Mouse (Mus musculus): Measurements from ENCODE around the gene Rif1. TPM values are rescaled to one million over a fixed set of nuclear protein-coding genes. Genes with fewer than 3 reads are reported as not detected.

The Rif1 gene
- polyA plus RNA-seq, 1 experiment: 3.9 TPM

DNA sequence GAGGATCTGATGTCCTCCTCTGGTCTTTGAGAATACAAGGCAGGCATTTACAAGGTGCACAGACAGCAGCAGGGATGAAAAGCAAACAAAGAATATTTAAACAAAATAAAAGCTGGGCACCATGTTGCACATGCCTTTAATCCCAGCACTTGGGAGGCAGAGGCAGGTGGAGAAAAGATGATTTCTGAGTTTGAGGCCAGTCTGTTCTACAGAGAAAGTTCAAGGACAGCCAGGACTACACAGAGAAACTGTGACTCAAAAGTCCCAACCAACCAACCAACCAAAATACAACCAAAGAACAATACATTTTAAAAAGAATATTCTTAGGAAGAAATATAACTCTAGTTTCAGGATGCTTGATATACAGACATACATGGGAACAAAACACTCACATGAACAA is 15.0 kb upstream of the Rif1 start:
- no peaks in the 10 kb centered on the region for H3K27me3 ChIP-seq (ENCODE audit: control insufficient read depth, insufficient read depth, low read length)
- no peak overlapping the region for H3K27ac ChIP-seq (ENCODE audit: control insufficient read depth, insufficient read depth, low read length)
- H3K4me3 ChIP-seq (ENCODE audit: control insufficient read depth, insufficient read depth, low read length): no peak overlapping the region
- TF ChIP-seq POLR2A (IDR thresholded peaks at IDR 0.05; ENCODE audit: control insufficient read depth, extremely low read depth, insufficient read depth, low read length, poor library complexity) (no peak), CTCF (IDR thresholded peaks at IDR 0.05; ENCODE audit: borderline replicate concordance, control insufficient read depth, extremely low read depth, insufficient read depth, low read length, poor library complexity) (no peak)
- H3K36me3 ChIP-seq (ENCODE audit: control insufficient read depth, insufficient read depth, low read length): no peaks in the 10 kb centered on the region
- DNase-seq: no peak
- no peaks in the 10 kb centered on the region for H3K4me1 ChIP-seq (replicated peaks; ENCODE audit: control insufficient read depth, insufficient read depth, low read length)

GRCm38 (mm10) chr2:52068641-52069040 is 4.0 kb upstream of the Rif1 start:
- Histone ChIP-seq H3K36me3 (ENCODE audit: control insufficient read depth, insufficient read depth, low read length) (no peaks in the 10 kb centered on the region), H3K4me1 (replicated peaks; ENCODE audit: control insufficient read depth, insufficient read depth, low read length) (peaks cover 7% of the 10 kb centered on the region), H3K27ac (ENCODE audit: control insufficient read depth, insufficient read depth, low read length) (no peak overlapping the region), H3K4me3 (ENCODE audit: control insufficient read depth, insufficient read depth, low read length) (no peak overlapping the region), H3K27me3 (ENCODE audit: control insufficient read depth, insufficient read depth, low read length) (no peaks in the 10 kb centered on the region)
- TF ChIP-seq POLR2A (IDR thresholded peaks at IDR 0.05; ENCODE audit: control insufficient read depth, extremely low read depth, insufficient read depth, low read length, poor library complexity): no peak
- TF ChIP-seq CTCF (IDR thresholded peaks at IDR 0.05; ENCODE audit: borderline replicate concordance, control insufficient read depth, extremely low read depth, insufficient read depth, low read length, poor library complexity): no peak
- no peak for DNase-seq
- 88% methylated on average over 1 of the region's 1 CpGs for WGBS

DNA sequence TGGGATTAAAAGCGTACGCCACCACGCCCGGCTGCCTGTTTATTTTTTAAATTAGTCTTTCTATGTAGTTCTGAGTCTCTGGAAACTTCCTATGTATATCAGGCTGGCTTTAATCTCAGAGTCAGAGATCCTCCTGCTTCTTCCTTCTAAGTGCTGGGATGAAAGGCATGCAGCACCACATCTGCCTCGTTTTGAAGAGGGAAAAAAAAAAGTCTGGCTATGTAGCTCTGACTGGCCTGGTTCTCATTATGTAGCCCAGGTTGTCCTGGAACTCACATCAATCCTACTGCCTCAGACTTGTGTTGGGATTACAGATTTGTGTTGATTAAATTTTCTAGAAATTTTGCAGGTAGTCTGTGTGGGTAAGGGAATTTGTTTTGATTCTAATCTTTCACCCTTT is 1.8 kb upstream of the Rif1 start:
- WGBS: 94% methylated on average over 5 of the region's 5 CpGs
- no peaks in the 10 kb centered on the region for H3K27me3 ChIP-seq (ENCODE audit: control insufficient read depth, insufficient read depth, low read length)
- TF ChIP-seq CTCF (IDR thresholded peaks at IDR 0.05; ENCODE audit: borderline replicate concordance, control insufficient read depth, extremely low read depth, insufficient read depth, low read length, poor library complexity) (no peak), POLR2A (IDR thresholded peaks at IDR 0.05; ENCODE audit: control insufficient read depth, extremely low read depth, insufficient read depth, low read length, poor library complexity) (no peak)
- DNase-seq: no peak
- H3K4me1 ChIP-seq (replicated peaks; ENCODE audit: control insufficient read depth, insufficient read depth, low read length): peaks cover 9% of the 10 kb centered on the region
- no peaks in the 10 kb centered on the region for H3K36me3 ChIP-seq (ENCODE audit: control insufficient read depth, insufficient read depth, low read length)
- H3K27ac ChIP-seq (ENCODE audit: control insufficient read depth, insufficient read depth, low read length): no peak overlapping the region
- H3K4me3 ChIP-seq (ENCODE audit: control insufficient read depth, insufficient read depth, low read length): no peak overlapping the region

GRCm38 (mm10) chr2:52071241-52071991 is 1.2 kb upstream of the Rif1 start:
- Histone ChIP-seq H3K27me3 (ENCODE audit: control insufficient read depth, insufficient read depth, low read length) (no peaks in the 10 kb centered on the region), H3K4me1 (replicated peaks; ENCODE audit: control insufficient read depth, insufficient read depth, low read length) (peaks cover 9% of the 10 kb centered on the region), H3K36me3 (ENCODE audit: control insufficient read depth, insufficient read depth, low read length) (no peaks in the 10 kb centered on the region), H3K4me3 (ENCODE audit: control insufficient read depth, insufficient read depth, low read length) (no peak overlapping the region), H3K27ac (ENCODE audit: control insufficient read depth, insufficient read depth, low read length) (no peak overlapping the region)
- TF ChIP-seq CTCF (IDR thresholded peaks at IDR 0.05; ENCODE audit: borderline replicate concordance, control insufficient read depth, extremely low read depth, insufficient read depth, low read length, poor library complexity) (no peak), POLR2A (IDR thresholded peaks at IDR 0.05; ENCODE audit: control insufficient read depth, extremely low read depth, insufficient read depth, low read length, poor library complexity) (no peak)
- WGBS: 98% methylated on average over 13 of the region's 13 CpGs
- no peak for DNase-seq

GRCm38 (mm10) chr2:52072065-52072490 is 554 bp upstream of the Rif1 start:
- Histone ChIP-seq H3K27me3 (ENCODE audit: control insufficient read depth, insufficient read depth, low read length) (no peaks in the 10 kb centered on the region), H3K4me3 (ENCODE audit: control insufficient read depth, insufficient read depth, low read length) (peak overlapping the region; percentile 92), H3K4me1 (replicated peaks; ENCODE audit: control insufficient read depth, insufficient read depth, low read length) (peaks cover 9% of the 10 kb centered on the region), H3K27ac (ENCODE audit: control insufficient read depth, insufficient read depth, low read length) (no peak overlapping the region), H3K36me3 (ENCODE audit: control insufficient read depth, insufficient read depth, low read length) (no peaks in the 10 kb centered on the region)
- no peak for DNase-seq
- TF ChIP-seq POLR2A (IDR thresholded peaks at IDR 0.05; ENCODE audit: control insufficient read depth, extremely low read depth, insufficient read depth, low read length, poor library complexity) (no peak), CTCF (IDR thresholded peaks at IDR 0.05; ENCODE audit: borderline replicate concordance, control insufficient read depth, extremely low read depth, insufficient read depth, low read length, poor library complexity) (no peak)
- 34% methylated on average over 10 of the region's 10 CpGs for WGBS

GRCm38 (mm10) chr2:52073141-52073904 is 691 bp downstream of the Rif1 start:
- 1% methylated on average over 56 of the region's 56 CpGs for WGBS
- no peak for TF ChIP-seq POLR2A (IDR thresholded peaks at IDR 0.05; ENCODE audit: control insufficient read depth, extremely low read depth, insufficient read depth, low read length, poor library complexity)
- TF ChIP-seq CTCF (IDR thresholded peaks at IDR 0.05; ENCODE audit: borderline replicate concordance, control insufficient read depth, extremely low read depth, insufficient read depth, low read length, poor library complexity): no peak
- DNase-seq: peak; percentile 49

More at GRCm38 (mm10) chr2:52073141-52073904, 691 bp downstream of the Rif1 start:
- H3K36me3 ChIP-seq (ENCODE audit: control insufficient read depth, insufficient read depth, low read length): peaks cover 6% of the 10 kb centered on the region
- H3K4me3 ChIP-seq (ENCODE audit: control insufficient read depth, insufficient read depth, low read length): peak overlapping the region; percentile 92
- no peaks in the 10 kb centered on the region for H3K27me3 ChIP-seq (ENCODE audit: control insufficient read depth, insufficient read depth, low read length)
- peak overlapping the region; percentile 28; the same call in 1 of the 2 replicates for H3K27ac ChIP-seq (ENCODE audit: control insufficient read depth, insufficient read depth, low read length)
- H3K4me1 ChIP-seq (replicated peaks; ENCODE audit: control insufficient read depth, insufficient read depth, low read length): peaks cover 9% of the 10 kb centered on the region
